11 mouse cellular contexts compared by ENCODE assay signal in genomic region chr11:112106891-112107290, GRCm38 (mm10).
A peak's percentile ranks its signal among the peaks of the same experiment; 100 is the strongest.
DNase-seq lines count a peak whose midpoint lies in the region.
"Had no signal": no experiment of that assay in that cellular context is flagged by ENCODE, and none has a peak within 500 bp of the region (broad histone marks: within the 10 kb centered on the region; RNA-seq: fewer than 3 reads in every experiment).

No protein-coding gene starts in this region.

- DNase-seq in adrenal gland, adult 2 months = peak; percentile 3
- DNase-seq in adrenal gland, adult 18-20 months (ENCODE audit: low spot score in 2 of 2) = no peak
- DNase-seq in heart, postnatal 4 days = peak; percentile 9
- DNase-seq in heart, adult 11 months = no peak
- DNase-seq in kidney, postnatal 4 days = peak; percentile 63 to 67
- DNase-seq in kidney, adult 11 months = no peak
- DNase-seq in right cerebral cortex, adult 2 months (ENCODE audit: low spot score in 2 of 2) = peak; percentile 16 to 18
- no peak for DNase-seq in right cerebral cortex, postnatal 25 days
- DNase-seq: cerebellum, adult 8-10 months; gastrocnemius, postnatal 10 days; layer of hippocampus, postnatal 36 days had no signal

Comparison
In these comparisons a context has a peak if more than half of its experiments do, and no peak if none do; other contexts are left out.
1. DNase-seq: peak in adrenal gland, adult 2 months (single experiment), heart, postnatal 4 days (single experiment), kidney, postnatal 4 days (2 of 2) and right cerebral cortex, adult 2 months (2 of 2); none in adrenal gland, adult 18-20 months (0 of 2), heart, adult 11 months (single experiment), kidney, adult 11 months (single experiment) and right cerebral cortex, postnatal 25 days (single experiment).